Mouse (Mus musculus) lung, postnatal 0 days (tissue): ENCODE data around the gene Tmem192. TPM values are rescaled to one million over a fixed set of nuclear protein-coding genes. Genes with fewer than 3 reads are reported as not detected.

Experiments used
- ATAC-seq: fragments of 200-750 bp; cut with Nextera tagmentation; 2 replicates; pipeline ENCODE4 v1.8.0; 2017; ENCODE audit warnings: moderate library complexity
- DNase-seq: peaks from one replicate; pipeline ENCODE4 v3.0.0-alpha.2; 2016; ENCODE audit warnings: low spot score
- H3K27ac ChIP-seq: fragments of 300-500 bp; sonication (generic); 2 replicates; pipeline ENCODE4 v1.5.1; 2014; ENCODE audit warnings: antibody characterized with exemption, mild to moderate bottlenecking, low read length, mixed read lengths
- H3K27me3 ChIP-seq: fragments of 300-500 bp; sonication (generic); replicated peaks from 2 replicates; pipeline ENCODE4 v1.6.1; 2014; ENCODE audit warnings: low read length, mixed read lengths; ENCODE audit not compliant: insufficient read depth
- H3K36me3 ChIP-seq: fragments of 300-500 bp; sonication (generic); 2 replicates; pipeline ENCODE4 v1.6.1; 2014; ENCODE audit warnings: low read length, mixed read lengths; ENCODE audit not compliant: insufficient read depth
- H3K4me1 ChIP-seq: fragments of 300-500 bp; sonication (generic); 2 replicates; pipeline ENCODE4 v1.6.1; 2014; ENCODE audit warnings: antibody characterized with exemption, low read depth, low read length, mixed read lengths; ENCODE audit not compliant: insufficient read depth
- H3K4me2 ChIP-seq: fragments of 300-500 bp; sonication (generic); replicated peaks from 2 replicates; pipeline ENCODE4 v1.6.1; 2014; ENCODE audit warnings: low read depth, mild to moderate bottlenecking, low read length, moderate library complexity, mixed read lengths
- H3K4me3 ChIP-seq: fragments of 300-500 bp; sonication (generic); 2 replicates; pipeline ENCODE4 v1.5.1; 2014; ENCODE audit warnings: low read depth, low read length
- H3K9ac ChIP-seq: fragments of 300-500 bp; sonication (generic); replicated peaks from 2 replicates; pipeline ENCODE4 v1.6.1; 2014; ENCODE audit warnings: low read depth, mild to moderate bottlenecking
- H3K9me3 ChIP-seq: fragments of 300-500 bp; sonication (generic); 2 replicates; pipeline ENCODE4 v1.6.1; 2016; ENCODE audit warnings: low read length, mixed read lengths
- CTCF ChIP-seq: IDR thresholded peaks from 2 replicates; pipeline ENCODE4 v1.5.1; 2016; ENCODE audit warnings: antibody characterized with exemption, mild to moderate bottlenecking
- EP300 ChIP-seq: IDR thresholded peaks from 2 replicates; pipeline ENCODE4 v1.6.1; 2016; ENCODE audit warnings: antibody characterized with exemption, mild to moderate bottlenecking, control low read depth
- WGBS: fragments of 180-500 bp; shearing (Covaris S2); extraction: QIAGEN DNeasy Blood & Tissue Kit; methylation state at CpG from one replicate; pipeline ENCODE4 v1.1.7; 2014; 5-methylcytosine and 5-hydroxymethylcytosine counted together
- polyA plus RNA-seq: library from polyadenylated mRNA; unstranded; fragments of >200 nt; fragmentation: Nextera tagmentation; extraction: Ambion mirVana; gene quantifications from 2 replicates; pipeline ENCODE4 v1.2.1, GENCODE M21; 2015

Gene Tmem192
- polyA plus RNA-seq, 1 experiment from 2014 or later, result 34.4 TPM

GRCm38 (mm10) chr8:64948371-64948770 is 1.4 kb downstream of the Tmem192 start:
- Histone ChIP-seq H3K9me3 (no peaks in the 10 kb centered on the region), H3K9ac (no peak overlapping the region), H3K27ac (no peak overlapping the region), H3K36me3 (no peaks in the 10 kb centered on the region), H3K4me3 (no peak overlapping the region), H3K4me1 (no peaks in the 10 kb centered on the region; the same call in 1 of the 2 replicates), H3K4me2 (no peak overlapping the region), H3K27me3 (no peaks in the 10 kb centered on the region)
- no peak for ATAC-seq
- DNase-seq, result no peak
- 88% methylated on average over 1 of the region's 1 CpGs for WGBS
- TF ChIP-seq CTCF, result no peak
- TF ChIP-seq EP300, result no peak

GRCm38 (mm10) chr8:64952101-64952500 is 5.1 kb downstream of the Tmem192 start:
- WGBS, result 93% methylated on average over 6 of the region's 6 CpGs
- Histone ChIP-seq H3K4me3 (no peak overlapping the region), H3K27ac (no peak overlapping the region), H3K9me3 (no peaks in the 10 kb centered on the region), H3K36me3 (no peaks in the 10 kb centered on the region), H3K4me2 (no peak overlapping the region), H3K9ac (no peak overlapping the region), H3K4me1 (no peaks in the 10 kb centered on the region; the same call in 1 of the 2 replicates), H3K27me3 (no peaks in the 10 kb centered on the region)
- DNase-seq (no peak), ATAC-seq (no peak)
- TF ChIP-seq CTCF, result no peak
- no peak for TF ChIP-seq EP300

GRCm38 (mm10) chr8:64959025-64959424 is 12.0 kb downstream of the Tmem192 start:
- Histone ChIP-seq H3K9me3 (no peaks in the 10 kb centered on the region), H3K36me3 (peaks cover 8% of the 10 kb centered on the region; the same call in 1 of the 2 replicates), H3K9ac (no peak overlapping the region), H3K4me2 (no peak overlapping the region), H3K27me3 (no peaks in the 10 kb centered on the region), H3K4me3 (no peak overlapping the region), H3K4me1 (no peaks in the 10 kb centered on the region), H3K27ac (no peak overlapping the region)
- no peak for DNase-seq
- TF ChIP-seq CTCF (no peak), EP300 (no peak)
- no peak for ATAC-seq
- 79% methylated on average over 9 of the region's 9 CpGs for WGBS

- H3K27me3 ChIP-seq, result no peaks in the 10 kb centered on the region
- no peak overlapping the region for H3K9ac ChIP-seq
- H3K4me3 ChIP-seq, result no peak overlapping the region
- no peaks in the 10 kb centered on the region for H3K9me3 ChIP-seq
- peaks cover 11% of the 10 kb centered on the region; the same call in 1 of the 2 replicates for H3K36me3 ChIP-seq
- no peak overlapping the region for H3K27ac ChIP-seq
- no peak overlapping the region for H3K4me2 ChIP-seq
- TF ChIP-seq EP300 (no peak), CTCF (peak; percentile 44)
- no peaks in the 10 kb centered on the region for H3K4me1 ChIP-seq
- DNase-seq, result peak; percentile 32
- no peak for ATAC-seq
Observed at GRCm38 (mm10) chr8:64962836-64963235, 15.9 kb downstream of the Tmem192 start.

- Histone ChIP-seq H3K27ac (no peak overlapping the region), H3K4me3 (no peak overlapping the region), H3K9ac (no peak overlapping the region), H3K9me3 (no peaks in the 10 kb centered on the region), H3K4me2 (no peak overlapping the region), H3K36me3 (no peaks in the 10 kb centered on the region), H3K27me3 (no peaks in the 10 kb centered on the region), H3K4me1 (no peaks in the 10 kb centered on the region)
- WGBS, result 53% methylated on average over 20 of the region's 20 CpGs
- DNase-seq (no peak), ATAC-seq (no peak)
- TF ChIP-seq CTCF, result no peak
- TF ChIP-seq EP300, result no peak
Observed at GRCm38 (mm10) chr8:64983150-64983897, 36.3 kb downstream of the Tmem192 start.

- TF ChIP-seq CTCF (no peak), EP300 (no peak)
- Histone ChIP-seq H3K27me3 (no peaks in the 10 kb centered on the region), H3K4me3 (no peak within 1 kb of the TSS), H3K27ac (no peak within 1 kb of the TSS), H3K4me2 (no peak within 1 kb of the TSS), H3K4me1 (no peaks in the 10 kb centered on the region), H3K9ac (no peak within 1 kb of the TSS), H3K36me3 (no peaks in the 10 kb centered on the region), H3K9me3 (no peaks in the 10 kb centered on the region)
- DNase-seq (no peak), ATAC-seq (no peak)
- 76% methylated on average over 4 of the region's 4 CpGs for WGBS
Observed at GRCm38 (mm10) chr8:64987731-64988130, 40.7 kb downstream of the Tmem192 start, which contains the start of gene Trim75. Trim75 (minus strand) TSS chr8:64987831.
